Mouse (Mus musculus) heart, postnatal 0 days (tissue): Measurements from ENCODE around the gene Anks1b. TPM values are rescaled to one million over a fixed set of nuclear protein-coding genes. Genes with fewer than 3 reads are reported as not detected.

Source experiments
- ATAC-seq: fragments of 200-750 bp; cut with Nextera tagmentation; 2 replicates; pipeline ENCODE4 v1.8.0; 2017; ENCODE audit warnings: low read depth, moderate number of reproducible peaks, moderate library complexity; ENCODE audit not compliant: insufficient read depth
- DNase-seq: peaks from one replicate; pipeline ENCODE4 v3.0.0-alpha.2; 2016; ENCODE audit warnings: low spot score
- H3K27ac ChIP-seq: fragments of 300-500 bp; sonication (generic); 2 replicates; pipeline ENCODE4 v1.5.1; 2014; ENCODE audit warnings: low read depth, mild to moderate bottlenecking
- H3K27me3 ChIP-seq: fragments of 300-500 bp; sonication (generic); 2 replicates; pipeline ENCODE4 v1.6.1; 2014; ENCODE audit warnings: low read length, mixed read lengths; ENCODE audit not compliant: control insufficient read depth, insufficient read depth
- H3K36me3 ChIP-seq: fragments of 300-500 bp; sonication (generic); replicated peaks from 2 replicates; pipeline ENCODE4 v1.6.1; 2014; ENCODE audit warnings: low read length, mixed read lengths; ENCODE audit not compliant: control insufficient read depth, insufficient read depth
- H3K4me1 ChIP-seq: fragments of 300-500 bp; sonication (generic); 2 replicates; pipeline ENCODE4 v1.6.1; 2014; ENCODE audit warnings: antibody characterized with exemption; ENCODE audit not compliant: control insufficient read depth, insufficient read depth
- H3K4me2 ChIP-seq: fragments of 300-500 bp; sonication (generic); 2 replicates; pipeline ENCODE4 v1.6.1; 2014; ENCODE audit warnings: low read depth, mild to moderate bottlenecking, low read length, moderate library complexity
- H3K4me3 ChIP-seq: fragments of 300-500 bp; sonication (generic); 2 replicates; pipeline ENCODE4 v1.5.1; 2014; ENCODE audit warnings: low read depth, low read length
- H3K9ac ChIP-seq: fragments of 300-500 bp; sonication (generic); replicated peaks from 2 replicates; pipeline ENCODE4 v1.6.1; 2014; ENCODE audit warnings: low read depth, low read length, mixed read lengths
- H3K9me3 ChIP-seq: fragments of 300-500 bp; sonication (generic); replicated peaks from 2 replicates; pipeline ENCODE4 v1.6.1; 2016; ENCODE audit warnings: low read length; ENCODE audit not compliant: control insufficient read depth
- CTCF ChIP-seq: IDR thresholded peaks from 2 replicates; pipeline ENCODE4 v1.5.1; 2016; ENCODE audit warnings: antibody characterized with exemption, control low read depth, low read depth
- EP300 ChIP-seq: IDR thresholded peaks from 2 replicates; pipeline ENCODE4 v1.6.1; 2016; ENCODE audit warnings: antibody characterized with exemption, low read depth
- WGBS: fragments of 180-500 bp; shearing (Covaris S2); extraction: QIAGEN DNeasy Blood & Tissue Kit; methylation state at CpG from one replicate; pipeline ENCODE4 v1.1.7; 2014; 5-methylcytosine and 5-hydroxymethylcytosine counted together
- polyA plus RNA-seq: library from polyadenylated mRNA; unstranded; fragments of >200 nt; fragmentation: Nextera tagmentation; extraction: Ambion mirVana; gene quantifications from 2 replicates; pipeline ENCODE4 v1.2.1, GENCODE M21; 2015
- total RNA-seq: library from RNA; depleted of rRNA; stranded (reverse); fragments of >200 nt; gene quantifications from 2 replicates; pipeline ENCODE4 v1.2.3, GENCODE M21; 2014; ENCODE audit warnings: low replicate concordance

The Anks1b gene
- total and polyA plus RNA-seq, 2 experiments from 2014 or later, result 0.26 TPM; not detected in 1

GRCm38 (mm10) chr10:90674362-90674761, 801.1 kb downstream of the Anks1b start:
- H3K36me3 ChIP-seq, result no peaks in the 10 kb centered on the region
- WGBS, result 77% methylated on average over 10 of the region's 10 CpGs
- H3K4me3 ChIP-seq, result no peak overlapping the region
- H3K9ac ChIP-seq, result no peak overlapping the region
- no peaks in the 10 kb centered on the region for H3K9me3 ChIP-seq
- no peaks in the 10 kb centered on the region for H3K27me3 ChIP-seq
- TF ChIP-seq CTCF, result no peak
- TF ChIP-seq EP300, result no peak
- no peaks in the 10 kb centered on the region for H3K4me1 ChIP-seq
- ATAC-seq, result no peak
- H3K4me2 ChIP-seq, result no peak overlapping the region
- no peak overlapping the region for H3K27ac ChIP-seq
- DNase-seq, result no peak

- no peak overlapping the region for H3K9ac ChIP-seq
- no peaks in the 10 kb centered on the region for H3K9me3 ChIP-seq
- DNase-seq (no peak), ATAC-seq (no peak)
- 82% methylated on average over 3 of the region's 3 CpGs for WGBS
- no peak for TF ChIP-seq CTCF
- TF ChIP-seq EP300, result no peak
- H3K27ac ChIP-seq, result no peak overlapping the region
- no peaks in the 10 kb centered on the region for H3K4me1 ChIP-seq
- no peak overlapping the region for H3K4me2 ChIP-seq
- H3K4me3 ChIP-seq, result no peak overlapping the region
- no peaks in the 10 kb centered on the region for H3K27me3 ChIP-seq
- no peaks in the 10 kb centered on the region for H3K36me3 ChIP-seq
Observed at GRCm38 (mm10) chr10:90677421-90677820, 804.1 kb downstream of the Anks1b start.

- no peaks in the 10 kb centered on the region for H3K27me3 ChIP-seq
- TF ChIP-seq CTCF, result no peak
- no peak for TF ChIP-seq EP300
- no peak overlapping the region for H3K27ac ChIP-seq
- no peak overlapping the region for H3K4me3 ChIP-seq
- ATAC-seq (no peak), DNase-seq (no peak)
- H3K9me3 ChIP-seq, result no peaks in the 10 kb centered on the region
- no peaks in the 10 kb centered on the region for H3K4me1 ChIP-seq
- no peak overlapping the region for H3K9ac ChIP-seq
- no peaks in the 10 kb centered on the region for H3K36me3 ChIP-seq
- 81% methylated on average over 10 of the region's 10 CpGs for WGBS
- no peak overlapping the region for H3K4me2 ChIP-seq
Observed at GRCm38 (mm10) chr10:90679713-90680470, 806.6 kb downstream of the Anks1b start.

GRCm38 (mm10) chr10:90683813-90684212, 810.5 kb downstream of the Anks1b start:
- no peak for DNase-seq
- H3K4me3 ChIP-seq, result no peak overlapping the region
- H3K4me1 ChIP-seq, result no peaks in the 10 kb centered on the region
- ATAC-seq, result no peak
- H3K9ac ChIP-seq, result no peak overlapping the region
- TF ChIP-seq EP300 (no peak), CTCF (no peak)
- no peak overlapping the region for H3K4me2 ChIP-seq
- H3K27me3 ChIP-seq, result no peaks in the 10 kb centered on the region
- H3K27ac ChIP-seq, result no peak overlapping the region
- no peaks in the 10 kb centered on the region for H3K36me3 ChIP-seq
- H3K9me3 ChIP-seq, result no peaks in the 10 kb centered on the region
- 54% methylated on average over 3 of the region's 3 CpGs for WGBS

- Histone ChIP-seq H3K27me3 (no peaks in the 10 kb centered on the region), H3K4me2 (no peak overlapping the region), H3K4me3 (no peak overlapping the region), H3K27ac (no peak overlapping the region), H3K9me3 (no peaks in the 10 kb centered on the region), H3K9ac (no peak overlapping the region), H3K4me1 (no peaks in the 10 kb centered on the region), H3K36me3 (no peaks in the 10 kb centered on the region)
- 54% methylated on average over 4 of the region's 4 CpGs for WGBS
- ATAC-seq (no peak), DNase-seq (no peak)
- TF ChIP-seq EP300 (no peak), CTCF (no peak)
Observed at GRCm38 (mm10) chr10:90685367-90685766, 812.1 kb downstream of the Anks1b start.

GRCm38 (mm10) chr10:90688153-90688552, 814.8 kb downstream of the Anks1b start:
- H3K27ac ChIP-seq, result no peak overlapping the region
- no peaks in the 10 kb centered on the region for H3K27me3 ChIP-seq
- no peak for DNase-seq
- no peaks in the 10 kb centered on the region for H3K9me3 ChIP-seq
- H3K4me3 ChIP-seq, result no peak overlapping the region
- no peaks in the 10 kb centered on the region for H3K36me3 ChIP-seq
- ATAC-seq, result no peak
- WGBS, result 80% methylated on average over 5 of the region's 5 CpGs
- no peak for TF ChIP-seq CTCF
- no peak for TF ChIP-seq EP300
- H3K9ac ChIP-seq, result no peak overlapping the region
- H3K4me1 ChIP-seq, result no peaks in the 10 kb centered on the region
- H3K4me2 ChIP-seq, result no peak overlapping the region
